In genomic region chr6:137159372-137159926, GRCm38 (mm10) we compare ENCODE assay signal across 16 mouse cellular contexts.
"Had no signal": no experiment of that assay in that cellular context is flagged by ENCODE, and none has a peak within 500 bp of the region (broad histone marks: within the 10 kb centered on the region; RNA-seq: fewer than 3 reads in every experiment).

No protein-coding gene starts in this region.

- H3K27me3 ChIP-seq: kidney, embryonic 15.5 days; liver, embryonic 13.5 days; megakaryocyte, embryonic 14.5 days had no signal

- H3K4me3 ChIP-seq: kidney, embryonic 15.5 days; left cerebral cortex, adult 2 months; liver, embryonic 13.5 days; megakaryocyte, embryonic 14.5 days had no signal

- H3K4me2 ChIP-seq: kidney, embryonic 15.5 days; liver, embryonic 13.5 days; lung, embryonic 14.5 days; midbrain, embryonic 11.5 days had no signal

- H3K9me3 ChIP-seq: kidney, embryonic 15.5 days; liver, embryonic 13.5 days had no signal

- H3K4me1 ChIP-seq: megakaryocyte, embryonic 14.5 days had no signal

- H3K9ac ChIP-seq: kidney, embryonic 15.5 days; liver, embryonic 13.5 days; lung, embryonic 14.5 days had no signal

- H3K27ac ChIP-seq: kidney, embryonic 15.5 days; left cerebral cortex, adult 2 months; liver, embryonic 13.5 days; stomach, postnatal 0 days had no signal

- DNase-seq: kidney, postnatal 10 days; kidney, postnatal 36 days; layer of hippocampus, postnatal 36 days; liver, embryonic 13.5 days; lung, embryonic 14.5 days; lung, postnatal 10 days; lung, postnatal 36 days; midbrain, embryonic 14.5 days; thymus, adult 2 months; thymus, postnatal 14 days; thymus, postnatal 4 days had no signal

- H3K36me3 ChIP-seq: kidney, embryonic 15.5 days; liver, embryonic 13.5 days had no signal
